Mouse (Mus musculus) retina, postnatal 7 days (tissue): ENCODE data around the gene Ky.

Experiments used
- DNase-seq: peaks from one replicate; pipeline ENCODE4 v3.0.0-alpha.2; 2012; ENCODE audit warnings: low read depth, low spot score

The Ky gene

GRCm38 (mm10) chr9:102505700-102506585, at the start of gene Ky:
Ky (plus strand) TSS chr9:102505750.
- no peak for DNase-seq

DNA sequence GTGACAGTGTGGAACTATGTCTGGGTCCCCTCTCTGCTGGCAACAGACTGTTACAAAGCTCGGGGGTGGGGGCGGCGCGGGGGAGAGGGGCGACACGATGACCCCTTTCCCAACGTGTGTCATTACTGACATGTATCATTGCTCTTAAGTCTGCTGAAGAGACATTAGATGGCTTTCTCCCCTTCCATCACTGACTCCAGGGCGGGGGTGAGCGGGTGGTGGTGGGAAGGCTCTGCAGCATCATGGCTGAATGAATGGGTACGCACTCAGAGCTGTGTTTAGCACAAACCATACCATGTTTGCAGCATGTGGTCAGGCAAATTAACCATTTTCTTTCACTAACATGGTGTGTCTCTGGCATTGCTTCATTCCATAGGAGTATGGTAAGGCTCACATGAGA, 43.3 kb upstream of the Ky start:
- DNase-seq, result no peak

- no peak for DNase-seq
These were observed 40.5 kb upstream of the Ky start for GRCm38 (mm10) chr9:102465044-102465443.

- DNase-seq, result no peak
These were observed 39.8 kb upstream of the Ky start for GRCm38 (mm10) chr9:102465726-102466125.

GRCm38 (mm10) chr9:102470076-102470819, 35.3 kb upstream of the Ky start:
- no peak for DNase-seq

DNA sequence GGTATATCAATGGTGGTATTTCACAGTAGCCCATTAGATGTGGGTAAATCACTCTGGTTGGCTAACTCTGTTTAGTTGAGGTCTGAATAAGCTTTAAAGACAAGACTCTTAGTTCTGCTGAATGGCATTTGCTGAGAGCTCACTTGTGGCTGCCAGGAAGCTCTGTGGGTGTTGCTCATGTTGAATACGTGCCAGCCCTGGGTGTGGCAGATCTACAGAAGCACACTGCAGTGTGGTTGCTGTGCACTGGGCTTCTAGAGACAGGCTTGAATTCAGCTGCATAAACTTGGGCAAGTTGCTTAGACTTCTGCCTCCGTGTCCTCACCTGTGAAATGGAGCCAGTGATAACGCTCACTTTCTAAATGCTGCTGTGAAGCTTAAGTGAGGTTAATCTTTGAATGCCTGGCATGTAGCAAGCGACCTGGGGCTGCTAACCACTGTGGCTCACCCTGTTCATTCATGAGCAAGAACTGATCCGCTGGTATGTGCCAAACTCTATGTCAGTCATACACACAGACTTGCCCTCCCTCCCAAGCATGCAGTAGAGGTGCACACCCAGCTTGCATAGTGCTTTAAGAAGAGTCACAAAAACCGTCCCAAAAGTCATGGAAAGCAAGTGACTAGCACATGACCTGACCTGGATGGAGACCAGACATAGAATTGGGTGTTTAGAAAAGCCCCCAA, 27.6 kb upstream of the Ky start:
- no peak for DNase-seq

DNA sequence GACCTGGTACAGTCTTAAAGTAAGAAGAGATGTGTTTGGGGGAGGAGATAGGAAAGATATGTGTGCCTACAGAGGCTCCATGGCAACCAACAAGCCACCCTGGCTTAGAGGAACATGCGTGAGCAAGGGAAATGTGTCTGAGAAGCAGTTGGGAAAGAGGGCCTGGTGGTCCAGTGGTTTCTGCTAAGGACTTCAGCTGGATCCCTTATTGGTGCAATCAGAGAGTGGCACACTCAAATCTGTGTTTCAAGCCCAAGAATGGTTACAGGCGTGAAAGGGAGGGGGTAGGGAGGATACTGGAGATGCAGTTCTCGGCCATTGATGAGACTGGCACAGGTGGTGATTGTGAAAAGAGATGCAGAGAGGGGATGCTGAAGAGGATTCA, 27.1 kb upstream of the Ky start:
- DNase-seq, result no peak

DNA sequence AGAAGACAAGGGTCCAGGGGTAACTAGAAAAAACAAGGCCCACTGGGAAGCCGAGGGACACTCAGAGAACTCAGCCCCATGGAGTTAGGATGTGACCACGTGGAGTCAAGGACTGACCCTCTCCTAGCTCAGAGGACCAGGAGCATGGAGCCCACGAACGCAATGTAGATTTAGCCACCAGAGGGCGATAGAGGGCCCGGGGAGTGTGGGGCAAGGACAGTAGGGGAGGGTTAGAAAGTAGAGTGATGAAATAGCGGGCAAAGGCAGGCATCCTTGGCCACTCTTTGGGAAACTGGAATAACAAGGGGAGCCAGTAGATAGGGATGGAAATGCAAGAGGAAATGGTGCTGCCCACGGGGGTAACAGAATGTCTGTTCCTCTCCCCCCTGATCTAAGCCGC, 26.5 kb upstream of the Ky start:
- no peak for DNase-seq

- DNase-seq, result no peak
These were observed 13.3 kb upstream of the Ky start for GRCm38 (mm10) chr9:102492031-102492795.

GRCm38 (mm10) chr9:102493044-102493443, 12.5 kb upstream of the Ky start:
- DNase-seq, result no peak

- DNase-seq, result no peak
These were observed 11.6 kb upstream of the Ky start for GRCm38 (mm10) chr9:102493916-102494315.

GRCm38 (mm10) chr9:102494454-102494853, 11.1 kb upstream of the Ky start:
- no peak for DNase-seq

DNA sequence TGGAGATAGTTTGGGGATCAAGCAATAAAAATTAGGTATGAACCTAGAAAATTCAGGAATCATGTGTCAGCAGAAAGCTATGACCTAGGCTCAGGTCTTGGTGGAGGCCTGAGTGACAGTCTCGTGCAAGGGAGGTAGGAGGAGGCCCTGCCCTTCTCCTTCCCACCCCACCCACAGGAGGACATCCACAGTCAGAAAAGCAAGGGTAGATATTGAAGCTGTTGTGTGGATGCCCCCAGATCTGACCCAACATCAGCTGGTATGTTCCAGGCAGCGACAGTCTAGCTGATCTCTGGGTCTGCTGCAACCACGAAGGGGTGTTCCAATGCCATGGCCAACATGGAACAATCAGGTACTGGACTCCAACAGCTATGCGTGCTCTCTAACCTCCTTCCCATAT, 10.3 kb upstream of the Ky start:
- DNase-seq, result no peak

GRCm38 (mm10) chr9:102496481-102497041, 9.0 kb upstream of the Ky start:
- no peak for DNase-seq

DNA sequence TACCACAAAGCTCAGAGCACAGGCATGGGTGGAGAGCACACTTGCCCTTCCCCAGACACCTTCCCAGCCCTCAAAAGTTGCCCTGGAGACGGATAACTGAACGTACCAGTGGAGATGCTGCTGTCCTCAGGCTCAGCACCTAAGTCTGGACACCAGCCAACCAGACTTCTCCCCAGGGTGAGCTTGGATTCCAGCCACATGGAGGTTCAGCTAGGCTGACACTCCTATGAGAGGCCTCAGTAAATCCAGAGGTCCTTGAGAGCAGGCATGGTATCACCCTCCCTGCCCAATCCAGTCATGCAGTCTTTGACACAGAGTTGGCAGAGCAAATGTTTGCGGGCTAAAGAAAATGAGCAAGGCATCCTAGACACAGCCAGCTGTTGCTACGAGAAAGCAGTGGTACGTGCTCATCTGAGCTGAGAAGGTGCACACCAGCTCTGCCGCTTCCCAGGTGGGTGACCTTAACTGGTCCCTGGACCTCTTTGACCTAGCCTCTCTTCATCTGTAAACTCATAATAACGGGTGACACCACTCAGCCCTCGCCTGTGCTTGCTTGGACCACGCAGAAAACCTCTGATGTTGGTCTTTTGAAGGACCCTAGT, 8.4 kb upstream of the Ky start:
- no peak for DNase-seq

GRCm38 (mm10) chr9:102497833-102498430, 7.6 kb upstream of the Ky start:
- no peak for DNase-seq

DNA sequence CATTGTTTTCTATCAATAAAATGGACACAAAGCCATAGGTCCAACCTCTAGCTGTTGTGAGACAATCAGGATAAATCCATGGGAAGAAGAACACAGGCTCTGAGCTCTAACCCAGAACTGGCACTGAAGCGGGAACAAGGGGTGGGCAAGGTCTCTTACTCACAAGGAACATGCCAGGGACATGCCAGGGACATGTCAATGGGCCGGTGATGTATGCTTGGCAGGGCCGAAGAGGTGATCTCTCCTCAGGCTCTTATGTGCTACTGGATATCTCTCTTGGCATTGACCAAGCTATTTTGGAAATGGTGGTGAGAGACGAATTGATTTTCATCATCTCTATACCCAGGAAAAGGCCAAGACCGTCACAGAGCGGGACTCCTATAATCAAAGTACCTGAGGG, 6.8 kb upstream of the Ky start:
- DNase-seq, result no peak

GRCm38 (mm10) chr9:102499266-102499665, 6.3 kb upstream of the Ky start:
- DNase-seq, result no peak

DNA sequence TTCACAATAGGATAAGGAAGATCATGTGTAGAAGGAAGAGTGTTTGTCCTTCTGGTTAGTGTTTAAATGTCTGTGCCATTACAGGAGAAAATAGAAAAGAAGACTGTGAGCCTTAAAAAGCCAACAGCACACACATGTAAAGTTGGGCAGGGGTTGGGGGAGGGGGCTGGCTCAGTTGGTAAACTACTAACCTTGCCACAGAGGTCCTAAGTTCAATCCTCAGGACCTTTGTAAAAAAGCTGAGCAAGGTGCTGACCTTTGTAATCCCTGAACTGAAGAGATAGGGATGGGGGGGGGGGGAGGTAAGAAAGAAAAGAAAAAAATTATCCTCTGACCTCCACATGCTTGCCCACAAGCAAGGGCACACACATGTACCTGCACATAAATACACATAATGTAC, 5.8 kb upstream of the Ky start:
- DNase-seq, result no peak

GRCm38 (mm10) chr9:102501113-102501512, 4.4 kb upstream of the Ky start:
- no peak for DNase-seq
